Mouse (Mus musculus) heart, adult 11 months (tissue): ENCODE results near the gene U2af2.
A peak's percentile ranks its signal among the peaks of the same experiment; 100 is the strongest.

ENCODE experiments used
- DNase-seq: peaks from one replicate; pipeline ENCODE4 v3.0.0; 2022

U2af2 gene

GRCm38 (mm10) chr7:5061774-5062359 lies at the start of gene U2af2:
Gene U2af2, plus strand, starts transcription at chr7:5062143.
- DNase-seq, result peak; percentile 99

GRCm38 (mm10) chr7:5012681-5013513 lies 49.0 kb upstream of the U2af2 start:
- peak; percentile 90 for DNase-seq

- DNase-seq, result peak; percentile 99
Observed at GRCm38 (mm10) chr7:5014251-5015117, 47.5 kb upstream of the U2af2 start, which contains the start of the genes Zfp524 and Fiz1. Gene Zfp524, plus strand, starts transcription at chr7:5014415. Gene Fiz1, minus strand, starts transcription at chr7:5014697.

GRCm38 (mm10) chr7:5015118-5016001 lies 46.6 kb upstream of the U2af2 start, which contains the start of gene Gm44973:
Gene Gm44973, plus strand, starts transcription at chr7:5015496.
- peak; percentile 100 for DNase-seq

- DNase-seq, result no peak
Observed at GRCm38 (mm10) chr7:5016057-5016456, 45.9 kb upstream of the U2af2 start.

GRCm38 (mm10) chr7:5016920-5017319 lies 45.0 kb upstream of the U2af2 start:
- peak; percentile 85 for DNase-seq

GRCm38 (mm10) chr7:5017352-5017751 lies 44.6 kb upstream of the U2af2 start:
- DNase-seq, result peak; percentile 92

- DNase-seq, result peak; percentile 90
Observed at GRCm38 (mm10) chr7:5017931-5018330, 44.0 kb upstream of the U2af2 start.

GRCm38 (mm10) chr7:5019576-5019975 lies 42.4 kb upstream of the U2af2 start:
- peak; percentile 90 for DNase-seq

GRCm38 (mm10) chr7:5020000-5020681 lies 41.8 kb upstream of the U2af2 start, which contains the start of the genes Zfp865 and Ccdc106:
Gene Zfp865, plus strand, starts transcription at chr7:5020376.
Gene Ccdc106, plus strand, starts transcription at chr7:5020553.
- peak; percentile 100 for DNase-seq

- DNase-seq, result no peak
Observed at GRCm38 (mm10) chr7:5020685-5021084, 41.3 kb upstream of the U2af2 start.

- DNase-seq, result peak; percentile 87
Observed at GRCm38 (mm10) chr7:5021197-5021596, 40.7 kb upstream of the U2af2 start.

- peak; percentile 91 for DNase-seq
Observed at GRCm38 (mm10) chr7:5029543-5029942, 32.4 kb upstream of the U2af2 start.

GRCm38 (mm10) chr7:5029946-5030345 lies 32.0 kb upstream of the U2af2 start:
- DNase-seq, result no peak

- peak; percentile 89 for DNase-seq
Observed at GRCm38 (mm10) chr7:5030554-5031275, 31.2 kb upstream of the U2af2 start.

- DNase-seq, result no peak
Observed at GRCm38 (mm10) chr7:5031496-5031895, 30.4 kb upstream of the U2af2 start.

GRCm38 (mm10) chr7:5033818-5034217 lies 28.1 kb upstream of the U2af2 start, which contains the start of gene 4632433K11Rik:
Gene 4632433K11Rik, plus strand, starts transcription at chr7:5034118.
- no peak for DNase-seq

GRCm38 (mm10) chr7:5035628-5036027 lies 26.3 kb upstream of the U2af2 start:
- peak; percentile 92 for DNase-seq

GRCm38 (mm10) chr7:5036136-5036535 lies 25.8 kb upstream of the U2af2 start:
- DNase-seq, result peak; percentile 93

GRCm38 (mm10) chr7:5037026-5037425 lies 24.9 kb upstream of the U2af2 start:
- DNase-seq, result peak; percentile 87
